Mouse (Mus musculus): Measurements from ENCODE around the gene Tmed11. TPM values are rescaled to one million over a fixed set of nuclear protein-coding genes. Genes with fewer than 3 reads are reported as not detected.
A peak's percentile ranks its signal among the peaks of the same experiment; 100 is the strongest.

Gene Tmed11
- polyA plus RNA-seq, 1 experiment from 2014 or later: not detected

DNA sequence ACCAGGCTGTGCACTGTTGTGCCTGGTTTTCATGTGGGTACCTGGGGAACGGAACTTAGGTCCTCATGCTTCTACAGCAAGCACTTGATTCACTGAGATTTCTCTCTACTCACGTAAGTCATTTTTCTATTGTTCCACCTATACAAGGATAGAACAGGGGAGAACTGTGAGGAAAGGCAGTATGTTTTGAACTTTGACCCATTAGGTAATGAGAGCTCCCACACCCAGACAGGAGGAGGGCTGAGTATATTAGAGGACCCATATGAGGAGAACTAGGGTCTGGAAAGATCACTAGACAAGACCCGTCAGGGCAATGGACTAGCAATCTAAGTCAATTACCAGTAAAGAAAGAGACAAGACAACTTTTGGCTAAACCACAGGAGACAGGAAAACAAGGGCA lies 50.5 kb downstream of the Tmed11 start:
- ATAC-seq (no peak), DNase-seq (ENCODE audit: low read depth, low spot score) (no peak)
- CTCF ChIA-PET: interaction anchor here (0.9 to 2.1 kb wide), 3 partner anchors 8 to 49 kb away, joined by 3 to 6 read pairs (median 3); no protein-coding TSS in a partner anchor
- peaks cover 22% of the 10 kb centered on the region for H3K27me3 ChIP-seq
- POLR2A ChIA-PET: no interaction called here
- TF ChIP-seq CTCF (IDR thresholded peaks at IDR 0.05): no peak
- in situ Hi-C loops (cut with MboI; ENCODE audit: low pct_unique_long_range_greater_than_20kb): no loop called here

DNA sequence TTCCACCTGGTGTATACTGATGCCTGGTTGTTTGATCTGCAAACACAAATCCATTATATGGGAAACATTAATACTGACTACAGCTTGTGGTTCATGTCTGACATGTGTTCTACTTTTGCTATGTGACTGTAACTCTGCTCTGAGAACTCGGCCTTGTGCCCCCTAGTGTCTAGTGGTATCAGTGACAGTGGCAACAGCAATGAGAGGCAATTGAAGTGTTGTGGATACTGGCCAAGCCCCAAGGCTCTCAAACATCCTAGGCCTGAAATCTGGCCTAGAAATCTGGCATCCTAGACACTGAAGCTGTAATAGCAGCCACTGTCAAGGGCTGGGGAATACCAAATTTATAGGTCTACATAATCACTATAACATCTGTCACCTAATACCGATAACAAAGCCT lies 51.3 kb downstream of the Tmed11 start:
- in situ Hi-C loops (cut with MboI; ENCODE audit: low pct_unique_long_range_greater_than_20kb): no loop called here
- CTCF ChIA-PET: interaction anchor here (0.7 to 2.1 kb wide), 4 partner anchors 9 to 48 kb away, joined by 3 to 6 read pairs (median 3); no protein-coding TSS in a partner anchor
- ATAC-seq (peak; percentile 77), DNase-seq (ENCODE audit: low read depth, low spot score) (no peak)
- POLR2A ChIA-PET: no interaction called here
- peaks cover 19% of the 10 kb centered on the region for H3K27me3 ChIP-seq
- TF ChIP-seq CTCF (IDR thresholded peaks at IDR 0.05): peak; percentile 71

DNA sequence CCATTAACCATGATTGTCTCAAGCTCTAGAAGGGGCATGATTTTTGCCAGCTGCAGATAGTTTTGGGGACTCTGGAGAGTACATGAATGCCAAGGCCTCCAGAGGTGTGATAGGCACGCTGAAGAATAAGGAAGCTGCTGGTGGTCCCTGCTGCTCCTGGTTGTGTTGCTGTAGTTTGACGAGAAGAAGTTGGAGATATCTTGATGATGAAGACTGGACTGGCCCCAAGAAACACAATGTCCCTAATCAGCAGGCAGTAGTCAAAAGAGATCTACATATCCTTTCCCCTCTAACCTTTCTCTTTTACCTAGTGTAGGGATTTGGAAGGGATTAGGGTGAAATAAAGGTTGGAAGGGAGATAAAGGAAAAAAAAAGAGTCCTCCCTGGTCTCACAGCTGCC lies 52.6 kb downstream of the Tmed11 start:
- POLR2A ChIA-PET: no interaction called here
- in situ Hi-C loops (cut with MboI; ENCODE audit: low pct_unique_long_range_greater_than_20kb): no loop called here

GRCm38 (mm10) chr5:108741844-108742243 lies 53.3 kb downstream of the Tmed11 start:
- in situ Hi-C loops (cut with MboI; ENCODE audit: low pct_unique_long_range_greater_than_20kb): no loop called here
- ChIA-PET POLR2A (no interaction called here), CTCF (interaction anchor here (3.0 kb wide), 1 partner anchor 15 kb away, joined by 11 read pairs; no protein-coding TSS in a partner anchor)
- peaks cover 16% of the 10 kb centered on the region for H3K27me3 ChIP-seq
- peak; percentile 44 for ATAC-seq
- DNase-seq (ENCODE audit: low read depth, low spot score): no peak
- no peak for TF ChIP-seq CTCF (IDR thresholded peaks at IDR 0.05)

More for the DNA sequence above, 52.6 kb downstream of the Tmed11 start:
- DNase-seq (ENCODE audit: low read depth, low spot score) (no peak), ATAC-seq (no peak)
- CTCF ChIA-PET: no interaction called here
- no peak for TF ChIP-seq CTCF (IDR thresholded peaks at IDR 0.05)
- peaks cover 19% of the 10 kb centered on the region for H3K27me3 ChIP-seq

GRCm38 (mm10) chr5:108727425-108727824 lies 67.7 kb downstream of the Tmed11 start:
- no peak for TF ChIP-seq CTCF (IDR thresholded peaks at IDR 0.05)
- peaks cover 6% of the 10 kb centered on the region for H3K27me3 ChIP-seq
- ATAC-seq (no peak), DNase-seq (ENCODE audit: low read depth, low spot score) (no peak)
- POLR2A ChIA-PET: interaction anchor here (1.1 kb wide), 1 partner anchor 34 kb away, joined by 3 read pairs; no protein-coding TSS in a partner anchor
- in situ Hi-C loops (cut with MboI; ENCODE audit: low pct_unique_long_range_greater_than_20kb): loop anchor here (5.0 kb wide), 1 partner anchor 55 kb away; no protein-coding TSS in a partner anchor
- CTCF ChIA-PET: interaction anchor here (1.0 to 4.3 kb wide), 9 partner anchors 10 to 67 kb away, joined by 3 to 30 read pairs (median 6); partner anchors contain the start of genes Dgkq, Fgfrl1 and Idua

Other genes starting within 250 kb of the Tmed11 start
- not detected for gene Cplx1, start 245.3 kb downstream of the Tmed11 start, polyA plus RNA-seq (2021)
- gene Gak, start 165.6 kb downstream of the Tmed11 start, polyA plus RNA-seq (2021): 133 TPM
- gene Tmem175, start 165.6 kb downstream of the Tmed11 start, polyA plus RNA-seq (2021): 37.2 TPM
- 10.4 TPM for gene Idua, start 135.0 kb downstream of the Tmed11 start, polyA plus RNA-seq (2021)
- 29.8 TPM for gene Dgkq, start 125.7 kb downstream of the Tmed11 start, polyA plus RNA-seq (2021)
- 0.42 TPM for gene Slc26a1, start 119.8 kb downstream of the Tmed11 start, polyA plus RNA-seq (2021)
- gene Fgfrl1, start 103.0 kb downstream of the Tmed11 start, polyA plus RNA-seq (2021): 57.6 TPM
- not detected for gene Rnf212, start 20.4 kb downstream of the Tmed11 start, polyA plus RNA-seq (2021)
- gene Vmn2r8, start 13.5 kb upstream of the Tmed11 start, polyA plus RNA-seq (2021): not detected
- gene Vmn2r9, start 57.2 kb upstream of the Tmed11 start, polyA plus RNA-seq (2021): not detected
- not detected for gene Vmn2r10, start 211.2 kb upstream of the Tmed11 start, polyA plus RNA-seq (2021)